Mouse (Mus musculus) intestine, embryonic 16.5 days (tissue): ENCODE results near the gene Rhbdd2. TPM values are rescaled to one million over a fixed set of nuclear protein-coding genes. Genes with fewer than 3 reads are reported as not detected.

Experiments used
- ATAC-seq: fragments of 200-750 bp; cut with Nextera tagmentation; 2 replicates; pipeline ENCODE4 v1.8.0; 2017; ENCODE audit warnings: moderate TSS enrichment, moderate library complexity
- H3K27ac ChIP-seq: fragments of 300-500 bp; sonication (generic); 2 replicates; pipeline ENCODE4 v1.5.1; 2014; ENCODE audit warnings: mild to moderate bottlenecking, low read length
- H3K27me3 ChIP-seq: fragments of 300-500 bp; sonication (generic); replicated peaks from 2 replicates; pipeline ENCODE4 v1.6.1; 2014; ENCODE audit warnings: low read length, control low read depth, mixed read lengths; ENCODE audit not compliant: control insufficient read depth, insufficient read depth
- H3K36me3 ChIP-seq: fragments of 300-500 bp; sonication (generic); 2 replicates; pipeline ENCODE4 v1.6.1; 2014; ENCODE audit warnings: low read length, control low read depth; ENCODE audit not compliant: control insufficient read depth, insufficient read depth
- H3K4me1 ChIP-seq: fragments of 300-500 bp; sonication (generic); 2 replicates; pipeline ENCODE4 v1.6.1; 2014; ENCODE audit warnings: low read length, control low read depth, mixed read lengths; ENCODE audit not compliant: control insufficient read depth, insufficient read depth
- H3K4me2 ChIP-seq: fragments of 300-500 bp; sonication (generic); 2 replicates; pipeline ENCODE4 v1.6.1; 2014; ENCODE audit warnings: low read depth, low read length, control low read depth
- H3K4me3 ChIP-seq: fragments of 300-500 bp; sonication (generic); 2 replicates; pipeline ENCODE4 v1.5.1; 2014; ENCODE audit warnings: mild to moderate bottlenecking, low read length
- H3K9ac ChIP-seq: fragments of 300-500 bp; sonication (generic); 2 replicates; pipeline ENCODE4 v1.6.1; 2014; ENCODE audit warnings: low read depth, low read length
- H3K9me3 ChIP-seq: fragments of 300-500 bp; sonication (generic); 2 replicates; pipeline ENCODE4 v1.6.1; 2016; ENCODE audit warnings: low read length, control low read depth; ENCODE audit not compliant: control insufficient read depth
- WGBS: fragments of 180-500 bp; shearing (Covaris S2); extraction: QIAGEN DNeasy Blood & Tissue Kit; methylation state at CpG from one replicate; pipeline ENCODE4 v1.1.7; 2014; 5-methylcytosine and 5-hydroxymethylcytosine counted together
- polyA plus RNA-seq: library from polyadenylated mRNA; unstranded; fragments of >200 nt; fragmentation: Nextera tagmentation; extraction: Ambion mirVana; gene quantifications from 2 replicates; pipeline ENCODE4 v1.2.1, GENCODE M21; 2015

Gene Rhbdd2
- polyA plus RNA-seq, 1 experiment from 2014 or later = 32.1 TPM

DNA sequence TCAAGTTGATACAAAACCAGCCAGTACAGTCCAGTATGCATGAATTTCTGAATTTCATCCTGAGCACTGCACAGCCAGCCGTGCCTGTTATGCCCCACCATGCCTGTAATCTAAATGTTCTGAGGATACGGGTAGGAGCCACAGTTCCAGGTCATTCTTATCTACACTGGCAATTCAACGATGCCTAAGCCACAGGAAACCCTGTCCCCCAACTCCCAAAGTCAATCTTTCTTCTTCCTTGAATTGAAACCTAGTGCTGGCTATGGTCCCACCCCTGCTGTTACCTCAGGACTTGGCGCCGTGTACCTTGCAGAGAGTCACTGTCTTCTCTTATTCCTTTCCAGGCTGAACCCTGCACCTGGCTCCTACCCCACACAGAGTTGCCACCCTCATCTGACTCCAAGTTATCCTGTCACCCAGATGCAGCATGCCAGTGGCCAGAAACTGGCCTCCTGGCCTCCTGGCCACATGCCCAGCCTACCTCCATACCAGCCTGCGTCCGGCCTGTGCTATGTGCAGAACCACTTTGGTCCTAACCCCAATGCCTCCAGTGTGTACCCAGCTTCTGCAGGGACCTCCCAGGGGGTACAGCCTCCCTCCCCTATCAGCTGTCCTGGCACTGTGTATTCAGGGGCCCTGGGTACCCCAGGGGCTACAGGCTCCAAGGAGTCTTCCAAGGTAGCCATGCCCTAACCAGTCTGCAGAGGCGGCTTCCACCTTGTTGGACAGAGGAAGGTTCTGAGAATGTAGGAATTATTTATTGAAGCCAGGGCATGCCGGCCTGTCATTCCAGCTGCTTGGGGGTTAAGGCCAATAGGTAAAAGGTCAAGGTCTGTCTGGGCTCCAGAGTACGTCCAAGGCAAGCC is 10.5 kb downstream of the Rhbdd2 start:
- WGBS = 81% methylated on average over 10 of the region's 10 CpGs
- Histone ChIP-seq H3K9ac (no peak overlapping the region), H3K9me3 (no peaks in the 10 kb centered on the region), H3K36me3 (no peaks in the 10 kb centered on the region), H3K4me2 (no peak overlapping the region), H3K4me3 (no peak overlapping the region), H3K27ac (no peak overlapping the region), H3K4me1 (no peaks in the 10 kb centered on the region), H3K27me3 (no peaks in the 10 kb centered on the region)
- no peak for ATAC-seq

DNA sequence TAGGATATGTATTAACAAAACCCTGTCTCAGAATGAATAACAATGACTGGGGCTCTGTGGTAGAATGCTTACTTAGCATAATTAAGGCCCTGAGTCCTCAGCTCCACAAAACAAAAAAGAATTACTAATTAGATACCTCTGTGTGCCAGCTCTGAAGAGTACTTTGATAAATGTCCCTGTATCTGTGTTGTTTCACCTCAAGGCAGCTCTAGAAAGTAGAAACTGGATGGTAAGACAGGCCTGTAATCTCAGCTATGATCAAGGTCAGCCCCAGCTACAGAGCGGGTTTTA is 11.1 kb downstream of the Rhbdd2 start:
- WGBS = 94% methylated on average over 1 of the region's 1 CpGs
- H3K4me1 ChIP-seq = no peaks in the 10 kb centered on the region
- H3K27me3 ChIP-seq = no peaks in the 10 kb centered on the region
- H3K9me3 ChIP-seq = no peaks in the 10 kb centered on the region
- H3K4me3 ChIP-seq = no peak overlapping the region
- H3K27ac ChIP-seq = no peak overlapping the region
- H3K36me3 ChIP-seq = no peaks in the 10 kb centered on the region
- no peak overlapping the region for H3K4me2 ChIP-seq
- no peak for ATAC-seq
- H3K9ac ChIP-seq = no peak overlapping the region

DNA sequence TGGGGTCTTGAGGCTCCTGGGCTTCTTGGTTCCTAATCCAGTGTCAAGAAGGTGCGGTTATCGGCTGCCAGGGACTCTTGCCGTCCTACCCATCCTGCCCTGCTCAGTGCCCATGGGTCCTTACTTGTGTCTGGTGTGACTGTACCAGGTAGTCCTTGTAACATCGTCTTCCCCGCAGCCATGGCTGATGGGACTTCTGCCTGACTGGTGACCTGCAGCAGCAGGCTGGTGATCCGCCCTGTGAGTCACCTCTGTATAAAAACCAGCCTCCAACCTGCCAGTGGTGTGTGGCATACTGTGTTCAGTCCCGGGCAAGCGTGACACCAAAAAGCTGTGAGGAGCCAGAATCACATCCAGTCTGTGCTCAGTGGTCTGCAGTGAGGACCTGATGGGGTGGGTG is 11.5 kb downstream of the Rhbdd2 start:
- ATAC-seq = no peak
- H3K27ac ChIP-seq = no peak overlapping the region
- no peaks in the 10 kb centered on the region for H3K36me3 ChIP-seq
- H3K4me2 ChIP-seq = no peak overlapping the region
- 89% methylated on average over 8 of the region's 8 CpGs for WGBS
- H3K4me1 ChIP-seq = no peaks in the 10 kb centered on the region
- H3K9me3 ChIP-seq = no peaks in the 10 kb centered on the region
- H3K4me3 ChIP-seq = no peak overlapping the region
- H3K27me3 ChIP-seq = no peaks in the 10 kb centered on the region
- no peak overlapping the region for H3K9ac ChIP-seq

DNA sequence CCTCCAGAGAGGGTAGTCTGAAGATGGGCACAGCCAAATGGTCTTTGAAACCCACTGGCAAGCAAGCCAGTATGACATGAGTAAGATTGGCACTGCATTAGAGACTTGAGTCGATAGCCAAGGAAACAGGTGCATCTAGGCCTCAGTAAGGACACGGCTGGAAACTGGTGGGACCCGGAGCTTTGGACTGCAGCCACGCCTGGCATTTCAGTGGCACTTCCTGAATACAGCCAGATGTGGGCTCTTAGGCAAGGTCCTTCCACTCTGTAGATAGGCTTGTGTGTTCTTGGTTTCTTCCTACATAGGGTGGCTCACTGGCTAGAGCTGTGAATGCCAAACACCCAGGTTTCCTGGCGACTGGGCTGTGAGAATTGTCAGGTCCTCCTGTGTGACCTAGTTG is 12.9 kb downstream of the Rhbdd2 start:
- Histone ChIP-seq H3K4me3 (no peak overlapping the region), H3K36me3 (no peaks in the 10 kb centered on the region), H3K9ac (no peak overlapping the region), H3K4me1 (no peaks in the 10 kb centered on the region), H3K9me3 (no peaks in the 10 kb centered on the region), H3K4me2 (no peak overlapping the region), H3K27ac (no peak overlapping the region), H3K27me3 (no peaks in the 10 kb centered on the region)
- 75% methylated on average over 5 of the region's 5 CpGs for WGBS
- no peak for ATAC-seq

DNA sequence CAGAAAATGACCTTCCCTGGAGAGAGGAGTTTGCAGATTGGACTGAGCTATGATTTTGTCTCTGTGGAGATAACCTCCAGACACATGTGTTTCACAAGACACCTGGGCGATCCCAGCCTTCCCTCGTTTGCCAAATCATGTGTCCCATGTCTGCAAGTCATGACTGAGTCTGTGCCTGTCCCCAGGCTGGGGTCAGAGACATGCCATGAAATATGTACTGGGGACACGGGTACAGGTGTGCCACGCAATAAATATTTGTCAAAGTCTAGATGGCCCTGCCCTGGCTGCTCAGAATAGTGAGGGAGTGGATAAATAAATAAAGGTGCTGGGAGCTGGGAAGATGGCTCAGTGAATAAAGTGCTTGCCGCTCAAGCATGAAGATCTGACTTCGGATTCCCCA is 13.6 kb downstream of the Rhbdd2 start:
- Histone ChIP-seq H3K27me3 (no peaks in the 10 kb centered on the region), H3K4me3 (no peak overlapping the region), H3K9ac (no peak overlapping the region), H3K36me3 (no peaks in the 10 kb centered on the region), H3K4me1 (no peaks in the 10 kb centered on the region), H3K9me3 (no peaks in the 10 kb centered on the region), H3K27ac (no peak overlapping the region), H3K4me2 (no peak overlapping the region)
- 75% methylated on average over 6 of the region's 6 CpGs for WGBS
- peak; percentile 60 for ATAC-seq

DNA sequence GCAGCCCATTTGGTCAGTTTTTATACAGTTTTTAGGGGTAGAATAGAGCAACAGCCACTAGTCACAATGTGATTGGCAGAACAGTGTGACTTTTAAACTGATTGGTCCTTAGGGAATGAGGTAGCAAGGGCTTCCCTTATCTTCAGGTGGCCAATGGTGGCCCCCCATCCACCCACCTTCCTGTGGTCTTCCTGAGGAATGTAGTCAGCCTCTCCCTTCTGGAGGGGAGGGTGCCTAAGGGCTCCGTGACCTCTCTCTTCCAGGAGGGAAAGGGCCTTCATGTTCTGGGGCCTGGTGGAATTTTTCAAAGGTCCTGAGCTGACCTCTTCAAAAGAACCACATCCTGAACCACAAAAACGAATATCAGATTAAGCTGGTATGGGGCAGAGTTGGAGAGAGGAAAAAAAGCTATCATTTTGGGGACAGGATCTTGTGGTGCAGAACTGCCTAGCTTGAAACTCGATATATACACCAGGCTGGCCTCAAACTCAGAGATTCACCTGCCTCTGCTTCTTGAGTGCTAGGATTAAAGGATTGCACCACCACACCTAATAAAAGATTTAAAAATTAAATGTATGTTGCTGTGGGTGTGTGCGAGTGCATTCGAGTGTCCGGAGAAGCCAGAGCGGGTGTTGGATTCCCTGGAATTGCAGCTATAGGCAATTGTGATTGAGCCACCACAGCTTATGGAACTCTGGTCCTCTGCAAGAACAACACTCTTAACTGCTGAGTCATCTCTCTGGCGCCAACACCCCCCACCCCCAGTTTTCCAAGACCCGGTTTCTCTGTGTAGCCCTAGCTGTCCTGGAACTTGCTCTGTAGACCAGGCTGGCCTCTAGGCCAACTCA is 16.3 kb downstream of the Rhbdd2 start:
- Histone ChIP-seq H3K9ac (no peak overlapping the region), H3K27me3 (no peaks in the 10 kb centered on the region), H3K4me3 (no peak overlapping the region), H3K27ac (no peak overlapping the region), H3K9me3 (no peaks in the 10 kb centered on the region), H3K36me3 (no peaks in the 10 kb centered on the region), H3K4me2 (no peak overlapping the region), H3K4me1 (no peaks in the 10 kb centered on the region)
- ATAC-seq = no peak
- WGBS = 79% methylated on average over 9 of the region's 9 CpGs

DNA sequence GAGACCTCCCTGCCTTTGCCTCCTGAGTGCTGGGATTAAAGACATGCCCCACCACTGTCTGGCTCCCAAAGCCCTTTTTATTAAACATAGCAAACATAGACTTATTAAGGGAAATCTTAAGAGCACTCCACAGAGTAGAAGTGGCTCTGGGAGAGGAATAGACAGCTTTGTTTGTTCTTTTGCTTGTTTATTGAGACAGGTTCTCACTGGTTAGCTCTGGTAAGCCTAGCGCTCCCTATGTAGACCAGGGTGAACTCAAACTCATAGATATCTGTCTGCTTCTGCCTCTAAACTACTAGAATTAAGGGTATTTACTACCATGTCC is 16.9 kb downstream of the Rhbdd2 start:
- Histone ChIP-seq H3K27me3 (no peaks in the 10 kb centered on the region), H3K27ac (no peak overlapping the region), H3K4me1 (no peaks in the 10 kb centered on the region), H3K9ac (no peak overlapping the region), H3K9me3 (no peaks in the 10 kb centered on the region), H3K36me3 (no peaks in the 10 kb centered on the region), H3K4me3 (no peak overlapping the region), H3K4me2 (no peak overlapping the region)
- 80% methylated on average over 1 of the region's 1 CpGs for WGBS
- no peak for ATAC-seq

DNA sequence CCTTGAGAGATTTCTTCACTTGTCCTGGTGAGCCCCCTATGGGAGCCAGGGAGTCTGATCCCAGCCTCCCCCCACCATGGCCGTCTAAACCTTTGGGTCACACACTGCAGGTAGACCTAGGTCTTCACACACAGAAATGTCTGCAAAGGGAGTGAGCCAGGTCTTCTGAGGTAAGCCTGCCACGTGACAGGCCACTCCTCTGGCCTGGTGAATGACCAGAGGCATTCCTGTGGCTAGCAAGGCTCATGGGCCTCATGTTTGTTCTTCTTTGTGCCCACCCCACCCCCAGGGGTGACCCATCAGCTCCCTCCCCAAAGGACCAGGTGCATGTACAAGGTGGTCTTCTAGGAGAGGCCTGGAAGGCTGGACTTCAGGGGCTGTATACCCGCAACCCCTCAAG is 19.1 kb downstream of the Rhbdd2 start:
- Histone ChIP-seq H3K4me3 (no peak overlapping the region), H3K9me3 (no peaks in the 10 kb centered on the region), H3K36me3 (no peaks in the 10 kb centered on the region), H3K9ac (no peak overlapping the region), H3K4me2 (no peak overlapping the region), H3K27me3 (0 out of 2 replicates have a peak, but pooled peaks cover 2% of the 10 kb centered on the region), H3K27ac (no peak overlapping the region), H3K4me1 (no peaks in the 10 kb centered on the region)
- WGBS = 74% methylated on average over 3 of the region's 3 CpGs
- no peak for ATAC-seq

DNA sequence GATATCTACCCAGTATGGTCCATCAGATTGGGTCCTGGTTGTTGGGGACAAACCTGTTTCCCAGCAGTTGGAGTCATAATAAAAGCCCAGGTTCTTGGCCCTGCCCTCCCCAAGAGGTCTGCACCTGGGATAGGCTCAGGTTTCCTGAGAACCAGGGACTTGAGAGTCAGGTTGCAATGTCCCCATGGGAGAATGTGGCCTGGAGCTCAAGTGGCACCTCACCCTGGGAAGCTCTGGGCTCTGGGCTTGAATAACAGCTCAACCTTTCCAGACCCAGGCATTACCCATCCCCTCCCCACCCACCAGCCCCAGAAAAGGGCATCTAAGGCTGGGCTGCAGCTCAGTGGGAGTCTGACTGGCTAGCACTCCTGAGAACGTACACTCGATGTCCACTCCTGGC is 20.8 kb downstream of the Rhbdd2 start:
- no peak overlapping the region for H3K9ac ChIP-seq
- no peak overlapping the region for H3K4me3 ChIP-seq
- ATAC-seq = no peak
- 74% methylated on average over 2 of the region's 2 CpGs for WGBS
- no peaks in the 10 kb centered on the region for H3K36me3 ChIP-seq
- no peaks in the 10 kb centered on the region for H3K4me1 ChIP-seq
- H3K27ac ChIP-seq = no peak overlapping the region
- H3K9me3 ChIP-seq = no peaks in the 10 kb centered on the region
- no peak overlapping the region for H3K4me2 ChIP-seq
- 0 out of 2 replicates have a peak, but pooled peaks cover 2% of the 10 kb centered on the region for H3K27me3 ChIP-seq
